Mouse (Mus musculus): ENCODE measurements around the gene Plpp2.

Plpp2 gene

GRCm38 (mm10) chr10:79548971-79549723 lies 15.6 kb upstream of the Plpp2 start:
- no peak for DNase-seq (ENCODE audit: low read depth, low spot score)

- no peak for DNase-seq (ENCODE audit: low read depth, low spot score)
Observed at GRCm38 (mm10) chr10:79548546-79548945, 14.9 kb upstream of the Plpp2 start.

GRCm38 (mm10) chr10:79547148-79547675 lies 13.6 kb upstream of the Plpp2 start:
- DNase-seq (ENCODE audit: low read depth, low spot score) = no peak

GRCm38 (mm10) chr10:79546483-79546882 lies 12.9 kb upstream of the Plpp2 start:
- DNase-seq (ENCODE audit: low read depth, low spot score) = no peak

GRCm38 (mm10) chr10:79545891-79546290 lies 12.3 kb upstream of the Plpp2 start:
- DNase-seq (ENCODE audit: low read depth, low spot score) = no peak

- DNase-seq (ENCODE audit: low read depth, low spot score) = no peak
Observed at GRCm38 (mm10) chr10:79544631-79545030, 11.0 kb upstream of the Plpp2 start.

GRCm38 (mm10) chr10:79543884-79544597 lies 10.4 kb upstream of the Plpp2 start:
- no peak for DNase-seq (ENCODE audit: low read depth, low spot score)

GRCm38 (mm10) chr10:79542171-79542570 lies 8.6 kb upstream of the Plpp2 start:
- no peak for DNase-seq (ENCODE audit: low read depth, low spot score)

GRCm38 (mm10) chr10:79541522-79541921 lies 7.9 kb upstream of the Plpp2 start:
- DNase-seq (ENCODE audit: low read depth, low spot score) = no peak

GRCm38 (mm10) chr10:79540746-79541145 lies 7.2 kb upstream of the Plpp2 start:
- DNase-seq (ENCODE audit: low read depth, low spot score) = no peak

- DNase-seq (ENCODE audit: low read depth, low spot score) = no peak
Observed at GRCm38 (mm10) chr10:79539701-79540495, 6.3 kb upstream of the Plpp2 start.

- no peak for DNase-seq (ENCODE audit: low read depth, low spot score)
Observed at GRCm38 (mm10) chr10:79538873-79539272, 5.3 kb upstream of the Plpp2 start.

- DNase-seq (ENCODE audit: low read depth, low spot score) = no peak
Observed at GRCm38 (mm10) chr10:79538323-79538722, 4.7 kb upstream of the Plpp2 start.

GRCm38 (mm10) chr10:79537781-79538180 lies 4.2 kb upstream of the Plpp2 start:
- no peak for DNase-seq (ENCODE audit: low read depth, low spot score)

- no peak for DNase-seq (ENCODE audit: low read depth, low spot score)
Observed at GRCm38 (mm10) chr10:79537271-79537670, 3.7 kb upstream of the Plpp2 start.

GRCm38 (mm10) chr10:79536461-79537080 lies 3.0 kb upstream of the Plpp2 start:
- no peak for DNase-seq (ENCODE audit: low read depth, low spot score)

GRCm38 (mm10) chr10:79535431-79535830 lies 1.8 kb upstream of the Plpp2 start:
- no peak for DNase-seq (ENCODE audit: low read depth, low spot score)

GRCm38 (mm10) chr10:79534426-79534825 lies 830 bp upstream of the Plpp2 start:
- DNase-seq (ENCODE audit: low read depth, low spot score) = no peak

- no peak for DNase-seq (ENCODE audit: low read depth, low spot score)
Observed at GRCm38 (mm10) chr10:79532678-79533077, 918 bp downstream of the Plpp2 start.

GRCm38 (mm10) chr10:79531593-79531992 lies 2.0 kb downstream of the Plpp2 start:
- no peak for DNase-seq (ENCODE audit: low read depth, low spot score)

GRCm38 (mm10) chr10:79530721-79531120 lies 2.9 kb downstream of the Plpp2 start:
- DNase-seq (ENCODE audit: low read depth, low spot score) = no peak

GRCm38 (mm10) chr10:79530241-79530640 lies 3.4 kb downstream of the Plpp2 start:
- no peak for DNase-seq (ENCODE audit: low read depth, low spot score)

Measured in skeletal muscle tissue, adult 2 months (tissue).